Mouse (Mus musculus) neural tube, embryonic 13.5 days (tissue): ENCODE data around the gene Marcksl1. TPM values are rescaled to one million over a fixed set of nuclear protein-coding genes. Genes with fewer than 3 reads are reported as not detected.
A peak's percentile ranks its signal among the peaks of the same experiment; 100 is the strongest.
"Not testable (repeated sequence)": the region's sequence is repeated elsewhere in the genome, so short reads cannot be mapped to it uniquely, and the experiment has no call there.

Experiments used
- ATAC-seq: fragments of 200-750 bp; cut with Nextera tagmentation; 2 replicates; pipeline ENCODE4 v1.8.0; 2017; ENCODE audit warnings: low read depth, mild to moderate bottlenecking, moderate TSS enrichment, moderate library complexity
- H3K27ac ChIP-seq: fragments of 300-500 bp; sonication (generic); replicated peaks from 2 replicates; pipeline ENCODE4 v1.5.1; 2015; ENCODE audit warnings: moderate library complexity, mild to moderate bottlenecking, inconsistent platforms
- H3K27me3 ChIP-seq: fragments of 300-500 bp; sonication (generic); 2 replicates; pipeline ENCODE4 v1.6.1; 2015; ENCODE audit warnings: mild to moderate bottlenecking, inconsistent platforms
- H3K36me3 ChIP-seq: fragments of 300-500 bp; sonication (generic); 2 replicates; pipeline ENCODE4 v1.6.1; 2015; ENCODE audit warnings: mild to moderate bottlenecking, inconsistent platforms
- H3K4me1 ChIP-seq: fragments of 300-500 bp; sonication (generic); replicated peaks from 2 replicates; pipeline ENCODE4 v1.6.1; 2015; ENCODE audit warnings: inconsistent platforms
- H3K4me2 ChIP-seq: fragments of 300-500 bp; sonication (generic); 2 replicates; pipeline ENCODE4 v1.6.1; 2015; ENCODE audit warnings: inconsistent platforms, mild to moderate bottlenecking, moderate library complexity
- H3K4me3 ChIP-seq: fragments of 300-500 bp; sonication (generic); 2 replicates; pipeline ENCODE4 v1.5.1; 2015; ENCODE audit warnings: mild to moderate bottlenecking, inconsistent platforms
- H3K9ac ChIP-seq: fragments of 300-500 bp; sonication (generic); 2 replicates; pipeline ENCODE4 v1.6.1; 2015; ENCODE audit warnings: moderate library complexity, mild to moderate bottlenecking, inconsistent platforms
- H3K9me3 ChIP-seq: fragments of 300-500 bp; sonication (generic); 2 replicates; pipeline ENCODE4 v1.6.1; 2016; ENCODE audit warnings: inconsistent platforms
- WGBS: fragments of 180-500 bp; shearing (Covaris S2); methylation state at CpG from one replicate; pipeline ENCODE4 v1.1.7; 2015; 5-methylcytosine and 5-hydroxymethylcytosine counted together
- polyA plus RNA-seq: library from polyadenylated mRNA; unstranded; fragments of >200 nt; fragmentation: Nextera tagmentation; extraction: Ambion mirVana; gene quantifications from 2 replicates; pipeline ENCODE4 v1.2.1, GENCODE M21; 2015

Marcksl1 gene
- polyA plus RNA-seq, 1 experiment from 2014 or later: 1,831 TPM

DNA sequence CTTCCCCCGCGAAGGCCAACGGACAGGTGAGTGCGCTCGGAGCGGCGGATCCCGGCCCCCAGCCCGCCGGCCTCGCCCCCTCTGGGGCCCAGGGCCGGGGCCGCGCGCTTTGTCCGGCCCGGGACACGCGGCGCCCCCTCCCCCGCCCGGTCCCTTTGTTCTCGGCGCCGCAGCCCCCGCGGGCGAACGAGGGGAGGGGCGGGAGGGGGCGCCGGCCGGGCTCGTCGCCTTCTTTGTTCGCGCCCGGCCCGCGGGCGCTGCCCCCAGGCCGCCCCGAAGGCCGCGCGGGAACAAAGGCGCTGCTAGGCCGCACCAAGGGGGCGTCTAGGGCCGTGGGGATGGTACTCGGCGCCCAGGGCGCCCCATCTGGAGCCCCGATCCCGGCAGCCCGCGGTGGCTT lies 510 bp downstream of the Marcksl1 start:
- ATAC-seq: peak; percentile 16
- H3K9me3 ChIP-seq: no peaks in the 10 kb centered on the region

DNA sequence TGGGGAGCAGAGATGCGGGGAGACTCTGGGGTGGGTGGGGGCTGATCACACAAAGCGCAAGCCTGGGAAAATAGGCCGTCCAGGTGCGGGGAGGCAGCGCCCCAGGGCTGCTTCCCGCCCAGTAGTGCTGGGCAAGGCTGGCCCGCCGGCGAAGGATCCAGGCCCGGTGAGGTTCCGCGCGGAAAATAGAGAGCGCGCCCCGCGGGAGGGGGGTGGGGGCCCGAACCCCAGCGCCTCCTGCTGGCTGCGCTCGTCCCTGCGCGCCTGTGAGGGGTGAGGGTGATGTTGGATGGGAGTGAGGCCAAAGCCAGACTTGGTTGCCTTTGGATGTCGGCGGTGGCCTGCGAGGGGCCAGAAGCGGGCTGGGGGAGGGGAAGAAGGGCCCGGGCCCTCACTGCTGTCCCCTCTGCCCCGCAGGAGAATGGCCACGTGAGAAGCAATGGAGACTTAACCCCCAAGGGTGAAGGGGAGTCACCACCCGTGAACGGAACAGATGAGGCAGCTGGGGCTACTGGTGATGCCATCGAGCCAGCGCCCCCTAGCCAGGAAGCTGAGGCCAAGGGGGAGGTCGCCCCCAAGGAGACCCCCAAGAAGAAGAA lies 1.0 kb downstream of the Marcksl1 start:
- H3K27me3 ChIP-seq: no peaks in the 10 kb centered on the region

More for the DNA sequence above, 510 bp downstream of the Marcksl1 start:
- H3K4me1 ChIP-seq: peaks cover 62% of the 10 kb centered on the region
- H3K27me3 ChIP-seq: no peaks in the 10 kb centered on the region
- peak overlapping the region; percentile 91 for H3K4me2 ChIP-seq
- peak overlapping the region; percentile 100 for H3K9ac ChIP-seq
- H3K4me3 ChIP-seq: peak overlapping the region; percentile 100
- WGBS: under 1% methylated on average over 41 of the region's 57 CpGs
- H3K27ac ChIP-seq: peak overlapping the region; percentile 99
- H3K36me3 ChIP-seq: peaks cover 41% of the 10 kb centered on the region

DNA sequence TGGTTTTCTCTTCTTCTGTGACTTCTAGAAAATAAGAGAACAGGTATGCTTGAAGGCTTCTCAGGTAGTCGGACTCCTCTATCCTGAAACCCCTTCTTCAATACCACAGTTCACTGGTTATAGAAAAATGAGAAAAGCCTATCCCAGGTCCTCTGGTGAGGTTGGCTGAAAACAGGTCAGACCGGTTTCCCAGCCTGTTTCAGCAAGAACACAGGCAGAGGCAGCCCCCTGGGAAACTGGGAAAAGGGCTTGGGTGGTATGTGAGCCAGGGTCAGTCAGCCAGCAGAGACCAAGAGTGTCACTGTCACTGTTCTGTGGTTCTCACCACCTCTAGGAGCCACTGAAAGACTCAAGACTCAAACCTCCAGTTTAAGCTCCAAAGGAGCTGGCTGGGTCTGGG lies 3.5 kb downstream of the Marcksl1 start:
- 68% methylated on average over 2 of the region's 2 CpGs for WGBS
- Histone ChIP-seq H3K4me3 (0 out of 2 replicates have a peak overlapping the region, but pooled peaks have one; percentile 8), H3K9me3 (no peaks in the 10 kb centered on the region), H3K36me3 (peaks cover 65% of the 10 kb centered on the region), H3K27ac (peak overlapping the region; percentile 35; the same call in 1 of the 2 replicates), H3K4me1 (peaks cover 37% of the 10 kb centered on the region), H3K27me3 (no peaks in the 10 kb centered on the region), H3K9ac (peak overlapping the region; percentile 26; the same call in 1 of the 2 replicates), H3K4me2 (peak overlapping the region; percentile 91; the same call in 1 of the 2 replicates)
- ATAC-seq: no peak

More for the DNA sequence above, 1.0 kb downstream of the Marcksl1 start:
- Histone ChIP-seq H3K4me2 (peak overlapping the region; percentile 91), H3K27ac (peak overlapping the region; percentile 99), H3K36me3 (peaks cover 41% of the 10 kb centered on the region), H3K4me1 (peaks cover 57% of the 10 kb centered on the region), H3K4me3 (peak overlapping the region; percentile 100), H3K9me3 (no peaks in the 10 kb centered on the region), H3K9ac (peak overlapping the region; percentile 100)
- ATAC-seq: peak; percentile 33
- under 1% methylated on average over 35 of the region's 35 CpGs for WGBS

DNA sequence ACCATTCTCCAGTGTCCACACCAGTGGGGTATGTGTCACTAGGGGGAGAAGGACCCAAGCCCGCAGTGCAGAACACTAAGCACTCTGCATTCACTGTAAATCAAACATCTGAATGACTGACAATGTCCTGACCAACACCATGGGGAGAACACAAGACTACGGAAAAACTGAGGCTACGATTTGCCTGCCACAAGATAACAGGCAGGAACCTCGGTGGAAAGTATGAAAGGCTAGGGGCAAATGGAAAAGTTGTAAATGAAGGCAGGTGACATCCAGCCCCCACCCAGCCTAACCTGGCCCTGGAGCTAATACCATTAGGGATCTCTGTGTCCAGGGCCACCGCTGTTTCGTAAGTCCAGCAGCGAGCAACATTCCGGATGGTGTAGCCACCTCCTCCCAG lies 5.1 kb downstream of the Marcksl1 start:
- Histone ChIP-seq H3K4me3 (no peak overlapping the region), H3K9ac (no peak overlapping the region), H3K4me1 (peaks cover 23% of the 10 kb centered on the region), H3K4me2 (no peak overlapping the region), H3K27ac (no peak overlapping the region), H3K27me3 (no peaks in the 10 kb centered on the region), H3K9me3 (no peaks in the 10 kb centered on the region), H3K36me3 (peaks cover 81% of the 10 kb centered on the region)
- no peak for ATAC-seq
- WGBS: 88% methylated on average over 8 of the region's 8 CpGs

DNA sequence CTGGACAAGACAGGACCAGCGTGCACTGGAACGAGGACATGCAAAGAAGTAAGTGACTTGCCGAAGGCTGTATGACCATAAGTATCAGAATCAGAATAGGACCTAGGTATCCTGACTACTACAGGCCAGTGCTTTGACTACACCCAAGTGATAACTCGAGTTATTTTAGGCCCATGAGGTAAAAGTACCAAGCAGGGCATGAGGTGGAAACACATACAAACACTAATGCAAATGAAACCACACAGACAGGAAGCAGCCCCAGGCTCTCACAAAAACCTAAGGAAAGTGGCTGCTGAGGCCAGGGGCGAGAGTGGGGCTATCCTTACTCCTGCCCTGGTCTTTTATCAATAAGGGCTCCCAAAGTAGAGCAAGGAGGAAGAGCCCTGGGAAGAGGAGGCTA lies 12.0 kb downstream of the Marcksl1 start:
- H3K4me2 ChIP-seq: no peak overlapping the region
- no peaks in the 10 kb centered on the region for H3K4me1 ChIP-seq
- H3K36me3 ChIP-seq: peaks cover 91% of the 10 kb centered on the region
- no peak overlapping the region for H3K4me3 ChIP-seq
- no peak overlapping the region for H3K27ac ChIP-seq
- WGBS: 90% methylated on average over 5 of the region's 5 CpGs
- H3K9ac ChIP-seq: no peak overlapping the region
- no peaks in the 10 kb centered on the region for H3K9me3 ChIP-seq
- H3K27me3 ChIP-seq: no peaks in the 10 kb centered on the region
- no peak for ATAC-seq

DNA sequence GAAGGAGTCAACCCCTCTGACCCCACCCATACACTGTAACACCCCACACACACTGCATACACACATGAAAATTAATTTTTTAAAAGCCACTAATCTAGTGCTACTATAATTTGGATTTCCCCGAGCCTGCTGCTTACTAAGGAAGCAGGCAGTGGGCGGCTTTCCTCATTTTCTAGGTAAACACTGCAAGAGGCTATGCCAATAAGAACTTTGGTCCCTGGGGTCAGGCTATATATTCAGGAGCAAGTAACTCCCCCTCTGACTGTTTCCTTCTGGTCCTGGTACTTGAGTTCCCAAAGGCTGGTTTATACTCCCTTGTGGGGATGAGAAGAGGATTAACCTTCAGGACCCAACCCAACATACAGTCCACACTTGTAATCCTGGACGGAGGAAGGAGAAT lies 12.5 kb downstream of the Marcksl1 start:
- Histone ChIP-seq H3K4me3 (no peak overlapping the region), H3K9me3 (no peaks in the 10 kb centered on the region), H3K27ac (no peak overlapping the region), H3K4me2 (no peak overlapping the region), H3K27me3 (no peaks in the 10 kb centered on the region), H3K9ac (no peak overlapping the region), H3K4me1 (no peaks in the 10 kb centered on the region), H3K36me3 (peaks cover 91% of the 10 kb centered on the region)
- WGBS: 90% methylated on average over 3 of the region's 3 CpGs
- ATAC-seq: no peak

DNA sequence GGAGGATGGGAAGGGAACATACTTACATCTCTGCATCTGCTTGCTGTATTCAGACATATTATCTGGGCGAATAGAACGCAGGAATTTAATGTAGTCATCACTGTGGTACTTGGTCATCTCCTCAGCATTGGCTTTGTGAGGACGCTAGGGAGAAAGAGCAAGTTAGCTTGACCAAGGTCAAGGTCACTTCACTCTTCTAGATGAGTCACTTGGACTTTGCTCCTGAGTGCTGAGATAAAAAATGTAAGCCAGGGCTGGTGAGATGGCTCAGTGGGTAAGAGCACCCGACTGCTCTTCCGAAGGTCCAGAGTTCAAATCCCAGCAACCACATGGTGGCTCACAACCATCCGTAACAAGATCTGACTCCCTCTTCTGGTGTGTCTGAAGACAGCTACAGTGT lies 15.5 kb downstream of the Marcksl1 start:
- H3K36me3 ChIP-seq: peaks cover 84% of the 10 kb centered on the region
- H3K27me3 ChIP-seq, H3K4me3 ChIP-seq, H3K27ac ChIP-seq, ATAC-seq, H3K9me3 ChIP-seq, H3K4me2 ChIP-seq, H3K9ac ChIP-seq, H3K4me1 ChIP-seq: not testable (repeated sequence)
- 91% methylated on average over 5 of the region's 6 CpGs for WGBS

DNA sequence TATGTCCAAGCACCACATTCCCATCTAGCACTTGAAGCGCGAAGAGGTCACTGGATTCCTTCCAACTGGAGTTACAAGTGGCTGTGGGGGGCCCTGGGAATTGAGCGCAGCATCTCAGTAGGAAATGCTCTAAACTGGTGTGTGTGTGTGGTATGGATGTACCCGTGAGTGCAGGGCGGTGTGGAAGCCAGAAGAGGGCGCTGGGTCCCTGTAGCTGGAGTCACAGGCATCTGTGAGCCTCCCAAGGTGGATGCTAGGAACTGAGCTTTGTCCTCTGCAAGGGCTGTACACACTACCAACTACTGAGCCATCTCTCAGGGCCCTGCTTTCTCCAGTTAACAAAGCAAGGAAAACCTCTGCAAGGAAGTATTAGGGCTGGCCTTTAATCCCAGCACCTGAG lies 26.6 kb downstream of the Marcksl1 start:
- no peak overlapping the region for H3K4me3 ChIP-seq
- H3K4me2 ChIP-seq: no peak overlapping the region
- H3K9ac ChIP-seq: no peak overlapping the region
- peaks cover 25% of the 10 kb centered on the region for H3K36me3 ChIP-seq
- WGBS: 88% methylated on average over 6 of the region's 6 CpGs
- ATAC-seq: no peak
- peaks cover 29% of the 10 kb centered on the region for H3K4me1 ChIP-seq
- no peaks in the 10 kb centered on the region for H3K9me3 ChIP-seq
- no peaks in the 10 kb centered on the region for H3K27me3 ChIP-seq
- H3K27ac ChIP-seq: no peak overlapping the region

DNA sequence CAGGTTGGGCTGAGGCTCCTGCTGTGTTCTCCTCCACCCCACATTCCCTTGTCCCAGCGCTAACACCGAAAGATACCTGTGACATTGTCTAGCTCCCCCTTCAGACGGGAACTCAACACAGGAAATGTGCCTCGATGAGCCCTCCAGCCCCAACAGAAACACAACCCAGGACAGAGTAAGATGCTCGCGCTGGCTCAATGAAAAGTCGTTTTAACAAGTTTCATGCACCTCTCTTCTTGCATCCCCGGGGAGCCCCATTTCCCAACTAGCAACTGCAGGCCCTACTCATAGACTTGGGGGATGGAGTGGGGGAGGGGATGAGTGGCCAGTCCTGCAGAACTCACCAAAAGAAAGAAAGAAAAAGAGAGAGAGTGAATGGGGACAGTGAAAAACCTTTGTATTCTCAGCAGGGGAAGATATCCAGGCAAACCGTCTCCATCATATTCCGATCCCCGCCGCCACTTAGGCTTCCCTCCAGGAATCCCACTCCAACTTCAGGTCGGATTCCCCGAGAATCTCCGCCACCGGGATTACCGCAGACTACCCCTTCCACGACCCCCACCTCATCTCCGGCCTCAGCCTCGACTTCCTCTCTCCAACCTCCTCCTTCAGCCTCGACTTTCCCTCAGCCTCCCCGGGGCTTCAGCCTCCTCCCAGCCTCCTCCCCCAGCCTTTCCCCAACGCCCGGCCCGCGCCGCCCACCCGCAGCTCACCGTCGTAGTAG lies 28.6 kb downstream of the Marcksl1 start:
- under 1% methylated on average over 29 of the region's 30 CpGs for WGBS
- H3K27me3 ChIP-seq: no peaks in the 10 kb centered on the region
- peak overlapping the region; percentile 84 for H3K4me3 ChIP-seq
- no peaks in the 10 kb centered on the region for H3K9me3 ChIP-seq
- peak; percentile 55 for ATAC-seq
- peak overlapping the region; percentile 79 for H3K4me2 ChIP-seq
- H3K4me1 ChIP-seq: peaks cover 29% of the 10 kb centered on the region
- H3K9ac ChIP-seq: peak overlapping the region; percentile 89
- peak overlapping the region; percentile 85 for H3K27ac ChIP-seq
- H3K36me3 ChIP-seq: peaks cover 12% of the 10 kb centered on the region; the same call in 1 of the 2 replicates

DNA sequence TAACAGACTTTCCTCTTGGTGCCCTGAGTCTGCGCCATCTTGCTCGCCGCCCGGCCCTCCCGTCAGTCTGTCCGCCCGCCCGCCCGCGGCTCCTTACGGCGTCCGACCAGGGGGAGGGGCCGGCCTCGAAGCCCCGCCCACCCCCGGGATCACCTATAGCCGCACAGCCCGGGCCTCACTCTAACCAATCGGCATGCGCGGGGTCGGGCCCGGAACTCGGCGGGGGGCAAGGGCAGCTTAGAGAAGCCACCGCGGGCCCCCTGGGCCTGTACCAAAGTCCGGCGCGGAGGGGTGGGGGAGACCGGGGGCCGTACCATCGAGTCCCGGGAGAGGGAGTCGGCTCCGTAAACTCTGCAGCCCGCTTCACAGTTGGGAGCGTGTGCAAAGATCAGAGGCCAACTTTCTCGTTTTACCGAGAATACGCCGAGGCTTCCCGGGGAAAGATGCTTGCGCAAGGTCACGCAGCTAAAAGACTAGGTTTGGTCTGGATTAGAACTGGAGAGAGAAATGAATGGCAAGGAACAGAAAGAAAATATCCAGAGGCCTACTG lies 29.3 kb downstream of the Marcksl1 start, which contains the start of gene Hdac1:
Gene Hdac1, minus strand, starts transcription at position 122 of the 550 bp plus-strand sequence.
- ATAC-seq: peak; percentile 99

DNA sequence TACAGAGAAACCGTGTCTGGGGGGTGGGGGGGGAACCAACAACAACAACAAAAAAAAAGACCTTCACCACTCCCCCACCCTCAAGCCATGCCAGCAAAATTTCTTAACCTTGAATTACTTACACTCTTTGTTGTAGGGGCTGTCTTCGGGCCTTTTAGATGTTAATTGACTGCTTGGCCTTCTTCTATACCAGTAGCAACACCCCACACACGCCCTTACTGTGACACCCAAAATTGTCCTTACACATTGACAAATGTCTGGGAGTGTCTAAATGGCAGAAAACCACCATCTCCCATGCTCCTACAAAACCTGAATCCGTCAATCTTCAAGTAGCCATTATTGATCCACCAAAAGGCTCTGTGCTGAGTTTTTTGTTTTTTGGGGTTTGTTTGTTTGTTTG lies 30.7 kb downstream of the Marcksl1 start:
- Histone ChIP-seq H3K36me3 (peaks cover 9% of the 10 kb centered on the region; the same call in 1 of the 2 replicates), H3K27me3 (no peaks in the 10 kb centered on the region), H3K27ac (no peak overlapping the region), H3K4me2 (no peak overlapping the region), H3K4me1 (peaks cover 29% of the 10 kb centered on the region), H3K9ac (no peak overlapping the region), H3K9me3 (no peaks in the 10 kb centered on the region), H3K4me3 (no peak overlapping the region)
- 77% methylated on average over 4 of the region's 4 CpGs for WGBS
- ATAC-seq: no peak

More for the DNA sequence above, 29.3 kb downstream of the Marcksl1 start, which contains the start of gene Hdac1:
- no peaks in the 10 kb centered on the region for H3K27me3 ChIP-seq
- peak within 1 kb of the TSS; percentile 84 for H3K4me3 ChIP-seq
- no peaks in the 10 kb centered on the region for H3K9me3 ChIP-seq
- peaks cover 29% of the 10 kb centered on the region for H3K4me1 ChIP-seq
- peak within 1 kb of the TSS; percentile 79 for H3K4me2 ChIP-seq
- H3K27ac ChIP-seq: peak within 1 kb of the TSS; percentile 85
- peak within 1 kb of the TSS; percentile 89 for H3K9ac ChIP-seq
- WGBS: under 1% methylated on average over 46 of the region's 46 CpGs
- H3K36me3 ChIP-seq: peaks cover 12% of the 10 kb centered on the region; the same call in 1 of the 2 replicates

DNA sequence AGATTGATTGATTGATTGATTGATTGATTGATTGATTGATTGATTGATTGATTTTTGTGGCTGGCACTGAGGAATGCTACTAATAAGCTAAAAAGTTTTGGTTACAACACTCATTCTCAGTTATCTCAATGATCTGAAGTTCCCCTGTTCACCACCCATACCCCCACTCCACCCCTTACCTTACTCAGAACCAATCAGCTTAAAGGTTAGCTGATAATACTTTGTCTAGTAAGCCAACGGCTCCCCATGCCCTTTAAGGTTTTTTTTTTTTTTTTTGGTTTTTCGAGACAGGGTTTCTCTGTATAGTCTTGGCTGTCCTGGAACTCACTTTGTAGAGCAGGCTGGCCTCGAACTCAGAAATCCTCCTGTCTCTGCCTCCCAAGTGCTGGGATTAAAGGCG lies 34.2 kb downstream of the Marcksl1 start:
- WGBS: 88% methylated on average over 4 of the region's 4 CpGs

More for the DNA sequence above, 34.2 kb downstream of the Marcksl1 start:
- H3K9ac ChIP-seq, H3K4me2 ChIP-seq, H3K27me3 ChIP-seq, H3K9me3 ChIP-seq, H3K4me3 ChIP-seq, H3K27ac ChIP-seq, ATAC-seq, H3K36me3 ChIP-seq, H3K4me1 ChIP-seq: not testable (repeated sequence)
